ENCODE assay signal across 10 mouse cellular contexts in the genomic region with DNA sequence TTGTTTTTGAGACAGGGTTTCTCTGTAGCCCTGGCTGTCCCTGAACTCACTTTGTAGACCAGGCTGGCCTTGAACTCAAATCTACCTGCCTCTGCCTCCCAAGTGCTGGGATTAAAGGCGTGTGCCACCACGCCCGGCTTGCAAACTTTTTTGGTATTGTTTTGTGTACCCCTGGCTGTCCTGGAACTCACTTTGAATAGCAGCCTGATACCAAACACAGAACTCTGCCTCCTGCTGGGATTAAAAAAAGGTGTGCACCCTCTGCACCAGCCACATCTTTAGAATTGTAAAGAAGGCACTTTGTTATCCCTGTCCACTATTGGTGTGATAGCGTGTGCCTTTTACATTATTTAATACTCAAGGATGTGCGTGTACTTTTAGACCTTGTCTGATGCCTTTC. TPM values are rescaled to one million over a fixed set of nuclear protein-coding genes. Genes with fewer than 3 reads are reported as not detected.
A peak's percentile ranks its signal among the peaks of the same experiment; 100 is the strongest.
DNase-seq lines count a peak whose midpoint lies in the region; ATAC-seq and TF ChIP-seq lines count a peak whose summit lies in the region.
"Had no signal": no experiment of that assay in that cellular context is flagged by ENCODE, and none has a peak within 500 bp of the region (broad histone marks: within the 10 kb centered on the region; RNA-seq: fewer than 3 reads in every experiment).

No protein-coding gene starts in this region.

- no peak overlapping the region for H3K9ac ChIP-seq in heart, embryonic 15.5 days
- H3K9ac ChIP-seq in hindbrain, embryonic 11.5 days (ENCODE audit: low read depth, low read length): no peak overlapping the region

- H3K9me3 ChIP-seq in heart, embryonic 15.5 days (replicated peaks): no peaks in the 10 kb centered on the region
- H3K9me3 ChIP-seq in G1E (replicated peaks): no peaks in the 10 kb centered on the region
- no peaks in the 10 kb centered on the region for H3K9me3 ChIP-seq in hindbrain, embryonic 11.5 days (ENCODE audit: control insufficient read depth, low read length)

- DNase-seq in heart, postnatal 4 days: no peak
- DNase-seq in G1E (ENCODE audit: low spot score): no peak
- DNase-seq in hindbrain, embryonic 11.5 days (ENCODE audit: low spot score): no peak
- DNase-seq in embryo, embryonic 11 days: no peak
- no peak for DNase-seq in cerebellum, adult 8-10 months
- no peak for DNase-seq in embryo, embryonic 10 days (ENCODE audit: low spot score)
- DNase-seq: thymus, adult 2 months had no signal

- H3K4me1 ChIP-seq in heart, embryonic 15.5 days (replicated peaks): peaks cover 30% of the 10 kb centered on the region
- peaks cover 41% of the 10 kb centered on the region for H3K4me1 ChIP-seq in G1E (ENCODE audit: insufficient read depth, low read depth, low read length)
- H3K4me1 ChIP-seq in hindbrain, embryonic 11.5 days (replicated peaks; ENCODE audit: control insufficient read depth, insufficient read depth, low read length): no peaks in the 10 kb centered on the region

- ATAC-seq in heart, embryonic 15.5 days (replicated peaks; ENCODE audit: insufficient number of reproducible peaks, insufficient read depth, low FRiP score, low read depth): no peak
- ATAC-seq in G1E (ENCODE audit: extremely low read depth, insufficient number of reproducible peaks, low FRiP score, poor library complexity, severe bottlenecking): no peak
- ATAC-seq in hindbrain, embryonic 11.5 days (ENCODE audit: low FRiP score): no peak

- peaks cover 4% of the 10 kb centered on the region; the same call in 1 of the 2 replicates for H3K36me3 ChIP-seq in heart, embryonic 15.5 days
- H3K36me3 ChIP-seq in G1E (replicated peaks) (peaks cover 29% of the 10 kb centered on the region), macrophage (ENCODE audit: inconsistent target) (no peaks in the 10 kb centered on the region)
- H3K36me3 ChIP-seq in hindbrain, embryonic 11.5 days (ENCODE audit: control insufficient read depth, insufficient read depth, low read length): no peaks in the 10 kb centered on the region

- no peak for TF ChIP-seq CTCF in G1E (IDR thresholded peaks at IDR 0.05; ENCODE audit: low read depth, low read length)

- peak overlapping the region; percentile 73 for H3K4me2 ChIP-seq in heart, embryonic 15.5 days
- peak overlapping the region; percentile 83; the same call in 1 of the 2 replicates for H3K4me2 ChIP-seq in hindbrain, embryonic 11.5 days (replicated peaks; ENCODE audit: low read depth, low read length)

- H3K4me3 ChIP-seq in heart, embryonic 15.5 days: peak overlapping the region; percentile 67; the same call in 1 of the 2 replicates
- peak overlapping the region; percentile 88; the same call in 1 of the 2 replicates for H3K4me3 ChIP-seq in G1E (ENCODE audit: low read depth, low read length)
- H3K4me3 ChIP-seq in hindbrain, embryonic 11.5 days (ENCODE audit: low read depth, low read length): no peak overlapping the region
- peak overlapping the region; percentile 85 for H3K4me3 ChIP-seq in macrophage (ENCODE audit: inconsistent target)

- no peak overlapping the region for H3K27ac ChIP-seq in heart, embryonic 15.5 days
- no peak overlapping the region for H3K27ac ChIP-seq in hindbrain, embryonic 11.5 days (ENCODE audit: low read depth, low read length)
- peak overlapping the region; percentile 79; the same call in 1 of the 2 replicates for H3K27ac ChIP-seq in macrophage

- H3K79me2 ChIP-seq in macrophage (ENCODE audit: inconsistent target): peaks cover 66% of the 10 kb centered on the region

- 89% methylated on average over 5 of the region's 5 CpGs for WGBS in heart, embryonic 15.5 days
- WGBS in hindbrain, embryonic 11.5 days: 93% methylated on average over 5 of the region's 5 CpGs
- WGBS in macrophage (ENCODE audit: missing documents): 98% methylated on average over 5 of the region's 5 CpGs

- H3K27me3 ChIP-seq in heart, embryonic 15.5 days: no peaks in the 10 kb centered on the region
- no peaks in the 10 kb centered on the region for H3K27me3 ChIP-seq in G1E (ENCODE audit: insufficient read depth, low read length)
- no peaks in the 10 kb centered on the region for H3K27me3 ChIP-seq in hindbrain, embryonic 11.5 days (ENCODE audit: control insufficient read depth, insufficient read depth, low read length)

RNA-seq across cellular contexts. Expression of gene Gm5129, which starts 1.7 kb away (rescaled TPM):
- polyA plus RNA-seq in heart, embryonic 15.5 days (2015; fragmentation: Nextera tagmentation; extraction: Ambion mirVana): not detected in 2 replicates
- total RNA-seq in heart, postnatal 4 days (2021): not detected
- total RNA-seq in G1E (2014; fragmentation: Nextera tagmentation): 4.9 TPM in 1 of 2 replicates, not detected in the other
- 1.6 TPM in 1 of 2 replicates, not detected in the other for total RNA-seq in G1E (2017)
- 0.70 and 1.1 TPM in 2 replicates for polyA plus RNA-seq in G1E (2012)
- not detected in 2 replicates for polyA plus RNA-seq in hindbrain, embryonic 11.5 days (2014; fragmentation: Nextera tagmentation; extraction: Ambion mirVana)
- 10 to 100 TPM in 9 of 26 experiments, 1 to 10 TPM in 4, not detected in 13; 5.6 to 14.8 (median 11.9) TPM for total RNA-seq in macrophage (2018; cell fraction: chromatin; rRNA removed)
- total RNA-seq in macrophage (2018; cell fraction: cytosol; rRNA removed): 1 to 10 TPM in 4 of 26 experiments, not detected in 22; 1.2 to 2.8 (median 1.4) TPM
- 10 to 100 TPM in 8 of 26 experiments, 1 to 10 TPM in 9, not detected in 9; 5.7 to 32.4 (median 9.5) TPM for total RNA-seq in macrophage (2018; cell fraction: nucleus; rRNA removed)
- polyA plus RNA-seq in macrophage (2018): not detected in 3 replicates
- total RNA-seq: megakaryocyte-erythroid progenitor cell, adult 5-6 weeks had no signal

RNA-seq across cellular contexts. Expression of gene Dnajb6, which starts 2.0 kb away (rescaled TPM):
- 93.2 and 95.6 TPM in 2 replicates for polyA plus RNA-seq in heart, embryonic 15.5 days (2015; fragmentation: Nextera tagmentation; extraction: Ambion mirVana)
- 10 to 100 TPM; 73.3 to 79.0 TPM for total RNA-seq in heart, postnatal 4 days (2021)
- total RNA-seq in G1E (2014; fragmentation: Nextera tagmentation): 108 and 137 TPM in 2 replicates
- total RNA-seq in G1E (2017): 135 and 147 TPM in 2 replicates
- polyA plus RNA-seq in G1E (2012): 128 and 194 TPM in 2 replicates
- 231 and 251 TPM in 2 replicates for polyA plus RNA-seq in hindbrain, embryonic 11.5 days (2014; fragmentation: Nextera tagmentation; extraction: Ambion mirVana)
- total RNA-seq in macrophage (2018; cell fraction: chromatin; rRNA removed): 100 to 1,000 TPM; 267 to 830 (median 398) TPM
- total RNA-seq in macrophage (2018; cell fraction: cytosol; rRNA removed): 100 to 1,000 TPM; 163 to 240 (median 193) TPM
- total RNA-seq in macrophage (2018; cell fraction: nucleus; rRNA removed): 100 to 1,000 TPM; 150 to 602 (median 272) TPM
- 140 to 211 TPM (median 197 TPM) in 3 replicates for polyA plus RNA-seq in macrophage (2018)
